Mouse (Mus musculus) intestine, embryonic 14.5 days (tissue): Measurements from ENCODE around the gene Cntn4. TPM values are rescaled to one million over a fixed set of nuclear protein-coding genes. Genes with fewer than 3 reads are reported as not detected.

Experiments
- ATAC-seq: fragments of 200-750 bp; cut with Nextera tagmentation; replicated peaks from 2 replicates; pipeline ENCODE4 v1.8.0; 2017; ENCODE audit warnings: low read depth, moderate number of reproducible peaks, moderate TSS enrichment, moderate library complexity; ENCODE audit not compliant: low FRiP score, low TSS enrichment
- DNase-seq: peaks from one replicate; pipeline ENCODE4 v3.0.0-alpha.2; 2018; ENCODE audit warnings: low spot score
- H3K27ac ChIP-seq: fragments of 300-500 bp; sonication (generic); 2 replicates; pipeline ENCODE4 v1.5.1; 2014; ENCODE audit warnings: low read depth, mild to moderate bottlenecking, control low read depth
- H3K27me3 ChIP-seq: fragments of 300-500 bp; sonication (generic); replicated peaks from 2 replicates; pipeline ENCODE4 v1.6.1; 2014; ENCODE audit warnings: low read length, control low read depth; ENCODE audit not compliant: control insufficient read depth, insufficient read depth
- H3K36me3 ChIP-seq: fragments of 300-500 bp; sonication (generic); 2 replicates; pipeline ENCODE4 v1.6.1; 2014; ENCODE audit warnings: low read length, control low read depth; ENCODE audit not compliant: control insufficient read depth, insufficient read depth
- H3K4me1 ChIP-seq: fragments of 300-500 bp; sonication (generic); replicated peaks from 2 replicates; pipeline ENCODE4 v1.6.1; 2014; ENCODE audit warnings: low read length, control low read depth, mixed read lengths; ENCODE audit not compliant: control insufficient read depth, insufficient read depth
- H3K4me2 ChIP-seq: fragments of 300-500 bp; sonication (generic); 2 replicates; pipeline ENCODE4 v1.6.1; 2014; ENCODE audit warnings: low read length
- H3K4me3 ChIP-seq: fragments of 300-500 bp; sonication (generic); 2 replicates; pipeline ENCODE4 v1.5.1; 2014; ENCODE audit warnings: low read depth, low read length, control low read depth, mixed read lengths
- H3K9ac ChIP-seq: fragments of 300-500 bp; sonication (generic); 2 replicates; pipeline ENCODE4 v1.6.1; 2014; ENCODE audit warnings: mild to moderate bottlenecking, low read length
- H3K9me3 ChIP-seq: fragments of 300-500 bp; sonication (generic); 2 replicates; pipeline ENCODE4 v1.6.1; 2016; ENCODE audit warnings: low read length, control low read depth; ENCODE audit not compliant: control insufficient read depth
- WGBS: fragments of 180-500 bp; shearing (Covaris S2); extraction: QIAGEN DNeasy Blood & Tissue Kit; methylation state at CpG from one replicate; pipeline ENCODE4 v1.1.7; 2014; 5-methylcytosine and 5-hydroxymethylcytosine counted together
- polyA plus RNA-seq: library from polyadenylated mRNA; unstranded; fragments of >200 nt; fragmentation: Nextera tagmentation; extraction: Ambion mirVana; gene quantifications from 2 replicates; pipeline ENCODE4 v1.2.1, GENCODE M21; 2014

Cntn4 gene
- polyA plus RNA-seq, 1 experiment from 2014 or later: 0.26 TPM

GRCm38 (mm10) chr6:106263396-106263795 is 585.9 kb downstream of the Cntn4 start:
- Histone ChIP-seq H3K4me1 (no peaks in the 10 kb centered on the region), H3K9me3 (no peaks in the 10 kb centered on the region), H3K36me3 (no peaks in the 10 kb centered on the region), H3K27ac (no peak overlapping the region), H3K27me3 (no peaks in the 10 kb centered on the region), H3K4me2 (no peak overlapping the region), H3K4me3 (no peak overlapping the region), H3K9ac (no peak overlapping the region)
- 73% methylated on average over 3 of the region's 3 CpGs for WGBS
- no peak for ATAC-seq
- no peak for DNase-seq

- no peak overlapping the region for H3K9ac ChIP-seq
- H3K27ac ChIP-seq: no peak overlapping the region
- ATAC-seq (no peak), DNase-seq (no peak)
- H3K4me3 ChIP-seq: no peak overlapping the region
- H3K9me3 ChIP-seq: no peaks in the 10 kb centered on the region
- no peaks in the 10 kb centered on the region for H3K4me1 ChIP-seq
- no peak overlapping the region for H3K4me2 ChIP-seq
- H3K36me3 ChIP-seq: no peaks in the 10 kb centered on the region
- H3K27me3 ChIP-seq: no peaks in the 10 kb centered on the region
- 48% methylated on average over 3 of the region's 3 CpGs for whole genome bisulfite sequencing
Measured at GRCm38 (mm10) chr6:106265487-106265886, 588.0 kb downstream of the Cntn4 start.

- no peaks in the 10 kb centered on the region for H3K4me1 ChIP-seq
- DNase-seq (no peak), ATAC-seq (no peak)
- 96% methylated on average over 2 of the region's 2 CpGs for WGBS
- H3K9me3 ChIP-seq: no peaks in the 10 kb centered on the region
- no peak overlapping the region for H3K4me3 ChIP-seq
- H3K27ac ChIP-seq: no peak overlapping the region
- H3K4me2 ChIP-seq: no peak overlapping the region
- H3K9ac ChIP-seq: no peak overlapping the region
- H3K27me3 ChIP-seq: no peaks in the 10 kb centered on the region
- H3K36me3 ChIP-seq: no peaks in the 10 kb centered on the region
Measured at GRCm38 (mm10) chr6:106266304-106266703, 588.8 kb downstream of the Cntn4 start.

GRCm38 (mm10) chr6:106268723-106269122 is 591.3 kb downstream of the Cntn4 start:
- Histone ChIP-seq H3K27me3 (no peaks in the 10 kb centered on the region), H3K4me1 (no peaks in the 10 kb centered on the region), H3K36me3 (no peaks in the 10 kb centered on the region), H3K27ac (no peak overlapping the region), H3K9ac (no peak overlapping the region), H3K4me3 (no peak overlapping the region), H3K9me3 (no peaks in the 10 kb centered on the region), H3K4me2 (no peak overlapping the region)
- WGBS: 64% methylated on average over 4 of the region's 4 CpGs
- DNase-seq: no peak
- no peak for ATAC-seq

- H3K27ac ChIP-seq: no peak overlapping the region
- H3K4me3 ChIP-seq: no peak overlapping the region
- no peak for ATAC-seq
- no peaks in the 10 kb centered on the region for H3K27me3 ChIP-seq
- H3K4me2 ChIP-seq: no peak overlapping the region
- WGBS: 64% methylated on average over 2 of the region's 2 CpGs
- H3K9ac ChIP-seq: no peak overlapping the region
- no peaks in the 10 kb centered on the region for H3K4me1 ChIP-seq
- H3K9me3 ChIP-seq: no peaks in the 10 kb centered on the region
- H3K36me3 ChIP-seq: no peaks in the 10 kb centered on the region
- no peak for DNase-seq
Measured at GRCm38 (mm10) chr6:106277139-106277538, 599.7 kb downstream of the Cntn4 start.

- Histone ChIP-seq H3K4me1 (no peaks in the 10 kb centered on the region), H3K9me3 (no peaks in the 10 kb centered on the region), H3K27ac (no peak overlapping the region), H3K27me3 (no peaks in the 10 kb centered on the region), H3K9ac (no peak overlapping the region), H3K4me2 (no peak overlapping the region), H3K36me3 (no peaks in the 10 kb centered on the region), H3K4me3 (no peak overlapping the region)
- WGBS: 94% methylated on average over 6 of the region's 6 CpGs
- DNase-seq (no peak), ATAC-seq (no peak)
Measured at GRCm38 (mm10) chr6:106281621-106282020, 604.2 kb downstream of the Cntn4 start.

- no peaks in the 10 kb centered on the region for H3K4me1 ChIP-seq
- no peak overlapping the region for H3K27ac ChIP-seq
- no peak overlapping the region for H3K4me3 ChIP-seq
- no peaks in the 10 kb centered on the region for H3K36me3 ChIP-seq
- no peak overlapping the region for H3K4me2 ChIP-seq
- 55% methylated on average over 1 of the region's 1 CpGs for WGBS
- H3K9me3 ChIP-seq: no peaks in the 10 kb centered on the region
- H3K27me3 ChIP-seq: no peaks in the 10 kb centered on the region
- DNase-seq (no peak), ATAC-seq (0 out of 2 replicates have a peak, but pooled peaks have one; percentile 36)
- H3K9ac ChIP-seq: no peak overlapping the region
Measured at GRCm38 (mm10) chr6:106283815-106284214, 606.4 kb downstream of the Cntn4 start.

GRCm38 (mm10) chr6:106299451-106299850 is 622.0 kb downstream of the Cntn4 start:
- WGBS: 76% methylated on average over 1 of the region's 1 CpGs
- no peaks in the 10 kb centered on the region for H3K9me3 ChIP-seq
- H3K27me3 ChIP-seq: no peaks in the 10 kb centered on the region
- H3K4me3 ChIP-seq: no peak overlapping the region
- DNase-seq: no peak
- no peak overlapping the region for H3K4me2 ChIP-seq
- no peak overlapping the region for H3K27ac ChIP-seq
- no peaks in the 10 kb centered on the region for H3K36me3 ChIP-seq
- no peak overlapping the region for H3K9ac ChIP-seq
- H3K4me1 ChIP-seq: no peaks in the 10 kb centered on the region
- ATAC-seq: no peak

- no peak for ATAC-seq
- no peaks in the 10 kb centered on the region for H3K27me3 ChIP-seq
- no peak overlapping the region for H3K9ac ChIP-seq
- no peaks in the 10 kb centered on the region for H3K9me3 ChIP-seq
- no peak for DNase-seq
- H3K4me3 ChIP-seq: no peak overlapping the region
- WGBS: 57% methylated on average over 3 of the region's 3 CpGs
- no peaks in the 10 kb centered on the region for H3K4me1 ChIP-seq
- no peak overlapping the region for H3K27ac ChIP-seq
- no peaks in the 10 kb centered on the region for H3K36me3 ChIP-seq
- no peak overlapping the region for H3K4me2 ChIP-seq
Measured at GRCm38 (mm10) chr6:106300179-106300578, 622.7 kb downstream of the Cntn4 start.
